ENCODE assay signal across 27 mouse cellular contexts in the genomic region with DNA sequence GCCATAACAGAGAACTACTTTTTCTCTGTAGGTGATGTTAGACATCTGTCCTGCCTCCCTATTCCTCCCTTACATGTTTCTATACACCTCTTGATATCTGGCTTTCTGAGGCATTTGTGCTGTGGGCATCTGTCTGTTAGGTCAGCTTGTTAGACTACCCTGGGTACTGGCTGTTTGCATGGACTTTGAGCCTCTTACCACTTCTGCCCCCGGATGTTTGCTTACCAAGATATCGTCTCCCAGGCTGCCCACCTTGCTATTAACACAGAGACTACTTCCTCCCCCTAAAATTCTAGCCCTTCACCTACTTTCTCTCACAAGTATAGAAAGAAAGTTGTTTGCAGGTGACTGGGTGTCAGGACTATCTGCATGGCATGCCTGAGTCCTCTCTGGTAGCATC. TPM values are rescaled to one million over a fixed set of nuclear protein-coding genes. Genes with fewer than 3 reads are reported as not detected.
DNase-seq lines count a peak whose midpoint lies in the region; ATAC-seq and TF ChIP-seq lines count a peak whose summit lies in the region.
"Had no signal": no experiment of that assay in that cellular context is flagged by ENCODE, and none has a peak within 500 bp of the region (broad histone marks: within the 10 kb centered on the region; RNA-seq: fewer than 3 reads in every experiment).

No protein-coding gene starts in this region.

- 56% methylated on average over 2 of the region's 2 CpGs for WGBS in liver, embryonic 13.5 days (ENCODE audit: insufficient replicate concordance)
- 46% methylated on average over 2 of the region's 2 CpGs for WGBS in liver, embryonic 12.5 days (ENCODE audit: insufficient replicate concordance)
- WGBS in stomach, embryonic 14.5 days = 56% methylated on average over 2 of the region's 2 CpGs
- 55% methylated on average over 2 of the region's 2 CpGs for WGBS in stomach, postnatal 0 days
- WGBS in hindbrain, embryonic 14.5 days = 84% methylated on average over 2 of the region's 2 CpGs
- 92% methylated on average over 2 of the region's 2 CpGs for WGBS in midbrain, embryonic 16.5 days

- no peak for TF ChIP-seq CTCF in stomach, postnatal 0 days (IDR thresholded peaks at IDR 0.05; ENCODE audit: low read depth)

- no peak overlapping the region for H3K4me2 ChIP-seq in liver, embryonic 13.5 days
- H3K4me2 ChIP-seq in liver, embryonic 12.5 days = no peak overlapping the region
- H3K4me2 ChIP-seq in stomach, embryonic 14.5 days (replicated peaks; ENCODE audit: low read depth, low read length) = no peak overlapping the region
- H3K4me2 ChIP-seq in stomach, postnatal 0 days (replicated peaks; ENCODE audit: low read depth) = no peak overlapping the region
- no peak overlapping the region for H3K4me2 ChIP-seq in hindbrain, embryonic 14.5 days (replicated peaks)
- H3K4me2 ChIP-seq in midbrain, embryonic 16.5 days (ENCODE audit: low read length) = no peak overlapping the region
- H3K4me2 ChIP-seq: embryonic facial prominence, embryonic 13.5 days; forebrain, embryonic 12.5 days; forebrain, embryonic 15.5 days; heart, embryonic 11.5 days; hindbrain, embryonic 13.5 days had no signal

- no peak overlapping the region for H3K4me3 ChIP-seq in liver, embryonic 13.5 days (replicated peaks)
- H3K4me3 ChIP-seq in liver, embryonic 12.5 days = no peak overlapping the region
- H3K4me3 ChIP-seq in stomach, embryonic 14.5 days (ENCODE audit: low read depth, low read length) = no peak overlapping the region
- H3K4me3 ChIP-seq in stomach, postnatal 0 days (ENCODE audit: low read depth, low read length) = no peak overlapping the region
- no peak overlapping the region for H3K4me3 ChIP-seq in hindbrain, embryonic 14.5 days (replicated peaks; ENCODE audit: low read length)
- no peak overlapping the region for H3K4me3 ChIP-seq in midbrain, embryonic 16.5 days (ENCODE audit: low read depth, low read length)
- H3K4me3 ChIP-seq: embryonic facial prominence, embryonic 10.5 days; embryonic facial prominence, embryonic 13.5 days; erythroblast, embryonic 14.5 days; forebrain, embryonic 12.5 days; forebrain, embryonic 15.5 days; hindbrain, embryonic 10.5 days; hindbrain, embryonic 13.5 days had no signal

- H3K27ac ChIP-seq in liver, embryonic 13.5 days = no peak overlapping the region
- H3K27ac ChIP-seq in liver, embryonic 12.5 days = no peak overlapping the region
- peak overlapping the region; percentile 22; the same call in 1 of the 2 replicates for H3K27ac ChIP-seq in stomach, embryonic 14.5 days (ENCODE audit: low read length)
- peak overlapping the region; percentile 82 for H3K27ac ChIP-seq in stomach, postnatal 0 days (replicated peaks)
- H3K27ac ChIP-seq in hindbrain, embryonic 14.5 days = no peak overlapping the region
- H3K27ac ChIP-seq in midbrain, embryonic 16.5 days (ENCODE audit: low read length) = no peak overlapping the region
- H3K27ac ChIP-seq: embryonic facial prominence, embryonic 10.5 days; embryonic facial prominence, embryonic 13.5 days; forebrain, embryonic 12.5 days; forebrain, embryonic 15.5 days; hindbrain, embryonic 10.5 days; hindbrain, embryonic 13.5 days had no signal

- ATAC-seq in liver, embryonic 13.5 days (ENCODE audit: low read depth) = peak; percentile 36; the same call in 1 of the 2 replicates
- ATAC-seq in liver, embryonic 12.5 days = no peak
- peak; percentile 75; the same call in 1 of the 2 replicates for ATAC-seq in stomach, embryonic 14.5 days (ENCODE audit: insufficient number of reproducible peaks, insufficient read depth, low FRiP score, low read depth)
- ATAC-seq in stomach, postnatal 0 days (ENCODE audit: low FRiP score, low TSS enrichment) = peak; percentile 94
- ATAC-seq in hindbrain, embryonic 14.5 days (ENCODE audit: low FRiP score) = no peak
- no peak for ATAC-seq in midbrain, embryonic 16.5 days
- ATAC-seq: activated CD4-positive, CD25-positive, alpha-beta regulatory T cell, adult 4 months; forebrain, embryonic 15.5 days had no signal

- no peaks in the 10 kb centered on the region for H3K9me3 ChIP-seq in liver, embryonic 13.5 days (replicated peaks)
- no peaks in the 10 kb centered on the region for H3K9me3 ChIP-seq in liver, embryonic 12.5 days (replicated peaks)
- H3K9me3 ChIP-seq in stomach, embryonic 14.5 days (ENCODE audit: control insufficient read depth, low read depth, low read length) = no peaks in the 10 kb centered on the region
- no peaks in the 10 kb centered on the region for H3K9me3 ChIP-seq in stomach, postnatal 0 days (ENCODE audit: control insufficient read depth, low read length)
- no peaks in the 10 kb centered on the region for H3K9me3 ChIP-seq in hindbrain, embryonic 14.5 days (ENCODE audit: control insufficient read depth, low read length)
- H3K9me3 ChIP-seq in midbrain, embryonic 16.5 days (replicated peaks; ENCODE audit: control insufficient read depth, low read length, poor library complexity, severe bottlenecking) = no peaks in the 10 kb centered on the region; the same call in 1 of the 2 replicates
- H3K9me3 ChIP-seq: embryonic facial prominence, embryonic 10.5 days; embryonic facial prominence, embryonic 13.5 days; forebrain, embryonic 12.5 days; forebrain, embryonic 15.5 days; hindbrain, embryonic 10.5 days; hindbrain, embryonic 13.5 days had no signal

- no peak overlapping the region for H3K9ac ChIP-seq in liver, embryonic 13.5 days
- no peak overlapping the region for H3K9ac ChIP-seq in liver, embryonic 12.5 days
- no peak overlapping the region for H3K9ac ChIP-seq in stomach, embryonic 14.5 days (replicated peaks; ENCODE audit: low read depth, low read length)
- H3K9ac ChIP-seq in stomach, postnatal 0 days (ENCODE audit: low read length) = no peak overlapping the region
- no peak overlapping the region for H3K9ac ChIP-seq in hindbrain, embryonic 14.5 days
- no peak overlapping the region for H3K9ac ChIP-seq in midbrain, embryonic 16.5 days (ENCODE audit: low read depth, low read length)
- H3K9ac ChIP-seq: embryonic facial prominence, embryonic 13.5 days; forebrain, embryonic 12.5 days; forebrain, embryonic 15.5 days; hindbrain, embryonic 13.5 days had no signal

- TF ChIP-seq EP300 in stomach, postnatal 0 days (optimal IDR thresholded peaks at IDR 0.05) = no peak

- no peaks in the 10 kb centered on the region for H3K4me1 ChIP-seq in liver, embryonic 13.5 days (replicated peaks)
- H3K4me1 ChIP-seq in liver, embryonic 12.5 days = no peaks in the 10 kb centered on the region
- 0 out of 2 replicates have a peak, but pooled peaks cover 3% of the 10 kb centered on the region for H3K4me1 ChIP-seq in stomach, embryonic 14.5 days (ENCODE audit: control insufficient read depth, insufficient read depth, low read length)
- H3K4me1 ChIP-seq in stomach, postnatal 0 days (replicated peaks; ENCODE audit: control insufficient read depth, insufficient read depth) = no peaks in the 10 kb centered on the region
- no peaks in the 10 kb centered on the region for H3K4me1 ChIP-seq in hindbrain, embryonic 14.5 days (replicated peaks; ENCODE audit: control insufficient read depth, insufficient read depth, low read length)
- H3K4me1 ChIP-seq in midbrain, embryonic 16.5 days (ENCODE audit: control insufficient read depth, insufficient read depth, low read length) = no peaks in the 10 kb centered on the region
- H3K4me1 ChIP-seq: embryonic facial prominence, embryonic 10.5 days; embryonic facial prominence, embryonic 13.5 days; forebrain, embryonic 12.5 days; forebrain, embryonic 15.5 days; hindbrain, embryonic 10.5 days; hindbrain, embryonic 13.5 days had no signal

- peak; percentile 23 for DNase-seq in heart, adult 11 months
- DNase-seq in heart, postnatal 10 days = no peak
- no peak for DNase-seq in liver, embryonic 13.5 days
- DNase-seq in stomach, postnatal 0 days (ENCODE audit: low spot score) = peak; percentile 82
- no peak for DNase-seq in hindbrain, embryonic 14.5 days (ENCODE audit: low spot score)
- DNase-seq: adrenal gland, adult 8-10 months; adrenal gland, postnatal 25 days; cerebellum, adult 11-12 months; cerebellum, adult 8-10 months; cerebellum, postnatal 10 days; cerebellum, postnatal 36 days; embryo, embryonic 11 days; gastrocnemius, postnatal 10 days; gastrocnemius, postnatal 36 days; heart, postnatal 36 days had no signal

- intact Hi-C loops in heart, postnatal 10 days (cut with DNase I) = no loop called here

- no peaks in the 10 kb centered on the region for H3K36me3 ChIP-seq in liver, embryonic 13.5 days
- no peaks in the 10 kb centered on the region for H3K36me3 ChIP-seq in liver, embryonic 12.5 days
- no peaks in the 10 kb centered on the region for H3K36me3 ChIP-seq in stomach, embryonic 14.5 days (ENCODE audit: control insufficient read depth, insufficient read depth, low read length)
- H3K36me3 ChIP-seq in stomach, postnatal 0 days (ENCODE audit: control insufficient read depth, insufficient read depth, low read length) = no peaks in the 10 kb centered on the region
- no peaks in the 10 kb centered on the region for H3K36me3 ChIP-seq in hindbrain, embryonic 14.5 days (replicated peaks; ENCODE audit: control insufficient read depth, insufficient read depth)
- no peaks in the 10 kb centered on the region for H3K36me3 ChIP-seq in midbrain, embryonic 16.5 days (ENCODE audit: control insufficient read depth, insufficient read depth, low read length)
- H3K36me3 ChIP-seq: embryonic facial prominence, embryonic 10.5 days; embryonic facial prominence, embryonic 13.5 days; forebrain, embryonic 12.5 days; forebrain, embryonic 15.5 days; hindbrain, embryonic 10.5 days; hindbrain, embryonic 13.5 days had no signal

- H3K27me3 ChIP-seq in liver, embryonic 13.5 days = no peaks in the 10 kb centered on the region
- no peaks in the 10 kb centered on the region for H3K27me3 ChIP-seq in liver, embryonic 12.5 days (replicated peaks)
- no peaks in the 10 kb centered on the region for H3K27me3 ChIP-seq in stomach, embryonic 14.5 days (ENCODE audit: control insufficient read depth, insufficient read depth, low read length)
- H3K27me3 ChIP-seq in stomach, postnatal 0 days (ENCODE audit: control insufficient read depth, insufficient read depth, low read length) = no peaks in the 10 kb centered on the region
- H3K27me3 ChIP-seq in hindbrain, embryonic 14.5 days (ENCODE audit: control insufficient read depth, insufficient read depth, low read length) = no peaks in the 10 kb centered on the region
- H3K27me3 ChIP-seq in midbrain, embryonic 16.5 days (ENCODE audit: control insufficient read depth, insufficient read depth, low read depth, low read length) = no peaks in the 10 kb centered on the region
- H3K27me3 ChIP-seq: embryonic facial prominence, embryonic 13.5 days; forebrain, embryonic 12.5 days; forebrain, embryonic 15.5 days; hindbrain, embryonic 13.5 days had no signal

RNA-seq across cellular contexts. Expression of gene Arhgap24, which starts 15.8 kb away (rescaled TPM):
- total RNA-seq in heart, postnatal 10 days (2021) = 10 to 100 TPM; 13.9 to 17.3 TPM
- 2.0 and 2.5 TPM in 2 replicates for polyA plus RNA-seq in liver, embryonic 13.5 days (2015; fragmentation: Nextera tagmentation; extraction: Ambion mirVana)
- 2.8 and 3.4 TPM in 2 replicates for polyA plus RNA-seq in liver, embryonic 12.5 days (2016; fragmentation: Nextera tagmentation; extraction: Ambion mirVana)
- polyA plus RNA-seq in stomach, embryonic 14.5 days (2014; fragmentation: Nextera tagmentation; extraction: Ambion mirVana) = 27.3 and 28.8 TPM in 2 replicates
- polyA plus RNA-seq in stomach, postnatal 0 days (2015; fragmentation: Nextera tagmentation; extraction: Ambion mirVana) = 24.4 and 24.5 TPM in 2 replicates
- polyA plus RNA-seq in hindbrain, embryonic 14.5 days (2014; fragmentation: Nextera tagmentation; extraction: Ambion mirVana) = 10.3 and 12.3 TPM in 2 replicates
- polyA plus RNA-seq in midbrain, embryonic 16.5 days (2015; fragmentation: Nextera tagmentation; extraction: Ambion mirVana) = 12.0 and 13.3 TPM in 2 replicates
- polyA plus RNA-seq: erythroblast, embryonic 14.5 days had no signal

Comparison
In these comparisons a context has a peak if more than half of its experiments do, and no peak if none do; other contexts are left out.
1. DNase-seq: peak in heart, adult 11 months (single experiment) and stomach, postnatal 0 days (single experiment); none in heart, postnatal 10 days (0 of 2), liver, embryonic 13.5 days (single experiment) and hindbrain, embryonic 14.5 days (single experiment).
2. ATAC-seq: peak in liver, embryonic 13.5 days (single experiment), stomach, embryonic 14.5 days (single experiment) and stomach, postnatal 0 days (single experiment); none in liver, embryonic 12.5 days (single experiment), hindbrain, embryonic 14.5 days (single experiment) and midbrain, embryonic 16.5 days (single experiment).
3. H3K27ac ChIP-seq: peak in stomach, embryonic 14.5 days (single experiment) and stomach, postnatal 0 days (single experiment); none in liver, embryonic 13.5 days (single experiment), liver, embryonic 12.5 days (single experiment), hindbrain, embryonic 14.5 days (single experiment) and midbrain, embryonic 16.5 days (single experiment).